ENCODE assay signal across 8 mouse cellular contexts in the genomic region with DNA sequence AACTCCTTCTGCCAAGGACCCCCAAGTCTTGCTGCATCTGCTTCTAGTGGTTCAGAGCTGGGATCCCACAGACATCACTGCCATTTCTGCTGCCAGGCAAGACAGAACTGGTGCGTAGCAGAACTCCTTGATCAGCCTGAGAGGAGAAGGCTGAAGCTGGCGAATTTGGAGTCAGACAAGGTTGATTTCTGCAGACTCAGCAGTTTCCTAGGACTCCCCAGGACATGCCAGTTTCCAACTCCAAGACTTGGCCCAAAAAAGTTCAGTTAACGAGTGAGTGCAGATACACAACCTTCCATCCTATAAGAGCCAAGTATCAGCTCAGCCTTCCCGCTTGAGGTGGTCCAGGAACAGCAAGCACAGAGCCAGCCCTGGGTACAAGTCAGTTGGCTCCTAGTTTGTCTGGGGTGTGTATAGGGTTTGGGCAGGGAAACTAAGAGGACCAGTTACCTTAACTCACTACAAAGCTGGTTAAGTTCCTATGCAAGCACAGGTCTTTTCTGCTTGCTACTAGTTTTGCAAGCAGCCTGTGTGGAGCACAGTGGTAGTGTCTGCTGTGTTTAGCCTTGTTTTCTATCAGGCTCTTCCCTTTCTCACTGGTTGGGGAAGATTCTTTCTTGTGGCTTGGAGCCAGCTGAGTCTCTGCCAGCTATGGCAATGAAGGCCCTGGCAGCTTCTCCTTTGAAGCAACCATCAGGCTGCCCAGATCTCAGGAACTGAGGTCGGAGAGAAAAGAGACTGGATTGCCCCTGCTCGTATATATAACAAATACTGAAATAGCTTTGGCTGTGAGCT.
DNase-seq lines count a peak whose midpoint lies in the region; ATAC-seq lines count a peak whose summit lies in the region.

No protein-coding gene starts in this region.

- no peak for ATAC-seq in heart, embryonic 12.5 days (ENCODE audit: insufficient number of reproducible peaks, low FRiP score)
- peak; percentile 41; the same call in 1 of the 2 replicates for ATAC-seq in frontal cortex, adult (ENCODE audit: low TSS enrichment)

- H3K4me3 ChIP-seq in heart, embryonic 12.5 days = no peak overlapping the region

- no peak overlapping the region for H3K4me2 ChIP-seq in heart, embryonic 12.5 days

- peak; percentile 22 for DNase-seq in heart, adult 8-10 months (ENCODE audit: low spot score)
- peak; percentile 69 for DNase-seq in adrenal gland, adult 8-10 months
- DNase-seq in layer of hippocampus, adult 8-10 months (ENCODE audit: low spot score in 2 of 2) = peak; percentile 16 to 34
- DNase-seq in right cerebral cortex, postnatal 10 days (ENCODE audit: low spot score in 2 of 2) = peak; percentile 79 to 80
- DNase-seq in thymus, adult 18-20 months = no peak
- DNase-seq in natural killer cell, adult 2 months (ENCODE audit: low spot score in 2 of 2) = no peak

- H3K9me3 ChIP-seq in heart, embryonic 12.5 days (replicated peaks) = no peaks in the 10 kb centered on the region

- H3K36me3 ChIP-seq in heart, embryonic 12.5 days = no peaks in the 10 kb centered on the region

- no peak overlapping the region for H3K27ac ChIP-seq in heart, embryonic 12.5 days (ENCODE audit: poor library complexity, severe bottlenecking)

- 64% methylated on average over 6 of the region's 6 CpGs for WGBS in heart, embryonic 12.5 days

- no peak overlapping the region for H3K9ac ChIP-seq in heart, embryonic 12.5 days

- no peaks in the 10 kb centered on the region for H3K4me1 ChIP-seq in heart, embryonic 12.5 days (replicated peaks)

- no peaks in the 10 kb centered on the region for H3K27me3 ChIP-seq in heart, embryonic 12.5 days (replicated peaks)

Comparison
In these comparisons a context has a peak if more than half of its experiments do, and no peak if none do; other contexts are left out.
1. DNase-seq: peak in heart, adult 8-10 months (single experiment), adrenal gland, adult 8-10 months (single experiment), layer of hippocampus, adult 8-10 months (2 of 2) and right cerebral cortex, postnatal 10 days (2 of 2); none in thymus, adult 18-20 months (0 of 2) and natural killer cell, adult 2 months (0 of 2).